ENCODE assay signal across 17 mouse cellular contexts in the genomic region with DNA sequence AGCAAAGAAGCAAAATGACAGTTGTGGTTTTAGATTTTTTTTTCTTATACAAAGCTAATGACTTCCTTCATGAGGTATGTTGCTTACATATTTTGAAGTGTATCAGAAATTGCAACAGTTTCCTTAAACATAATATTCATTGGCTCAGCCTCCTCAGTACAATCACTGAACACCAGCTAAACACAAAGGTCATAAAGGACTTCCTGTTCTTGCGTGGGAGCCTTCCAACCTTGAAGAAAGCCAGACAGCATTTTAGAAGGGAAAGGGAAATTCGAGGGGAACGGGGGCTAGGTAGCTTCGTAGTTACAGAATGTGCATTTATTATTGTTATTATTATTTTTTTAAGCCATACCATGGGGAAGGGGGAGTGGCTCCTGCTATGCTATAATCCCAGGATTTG.
"Had no signal": no experiment of that assay in that cellular context is flagged by ENCODE, and none has a peak within 500 bp of the region (broad histone marks: within the 10 kb centered on the region; RNA-seq: fewer than 3 reads in every experiment).

No protein-coding gene starts in this region.

- H3K27me3 ChIP-seq: liver, embryonic 15.5 days; megakaryocyte, embryonic 14.5 days; midbrain, embryonic 15.5 days; neural tube, embryonic 13.5 days had no signal

- H3K36me3 ChIP-seq: liver, embryonic 15.5 days; midbrain, embryonic 15.5 days had no signal

- ATAC-seq: midbrain, embryonic 15.5 days had no signal

- H3K9ac ChIP-seq: liver, embryonic 15.5 days; lung, embryonic 14.5 days; midbrain, embryonic 15.5 days; neural tube, embryonic 13.5 days had no signal

- DNase-seq: kidney, adult 18-20 months; kidney, postnatal 4 days; lung, embryonic 14.5 days; lung, postnatal 14 days; right cerebral cortex, postnatal 4 days; spleen, adult 18-20 months; thymus, adult 18-20 months; thymus, postnatal 14 days had no signal

- H3K4me3 ChIP-seq: left cerebral cortex, adult 2 months; limb, embryonic 10.5 days; liver, embryonic 15.5 days; megakaryocyte, embryonic 14.5 days; midbrain, embryonic 15.5 days; neural tube, embryonic 13.5 days had no signal

- H3K4me1 ChIP-seq: liver, embryonic 15.5 days; megakaryocyte, embryonic 14.5 days had no signal

- H3K4me2 ChIP-seq: liver, embryonic 11.5 days; liver, embryonic 15.5 days; lung, embryonic 14.5 days; midbrain, embryonic 11.5 days; midbrain, embryonic 15.5 days; neural tube, embryonic 13.5 days had no signal

- H3K9me3 ChIP-seq: limb, embryonic 10.5 days; liver, embryonic 15.5 days; midbrain, embryonic 15.5 days; neural tube, embryonic 13.5 days had no signal

- H3K27ac ChIP-seq: left cerebral cortex, adult 2 months; limb, embryonic 10.5 days; liver, embryonic 15.5 days; macrophage; neural tube, embryonic 13.5 days had no signal
